8 mouse cellular contexts compared by ENCODE assay signal in the genomic region with DNA sequence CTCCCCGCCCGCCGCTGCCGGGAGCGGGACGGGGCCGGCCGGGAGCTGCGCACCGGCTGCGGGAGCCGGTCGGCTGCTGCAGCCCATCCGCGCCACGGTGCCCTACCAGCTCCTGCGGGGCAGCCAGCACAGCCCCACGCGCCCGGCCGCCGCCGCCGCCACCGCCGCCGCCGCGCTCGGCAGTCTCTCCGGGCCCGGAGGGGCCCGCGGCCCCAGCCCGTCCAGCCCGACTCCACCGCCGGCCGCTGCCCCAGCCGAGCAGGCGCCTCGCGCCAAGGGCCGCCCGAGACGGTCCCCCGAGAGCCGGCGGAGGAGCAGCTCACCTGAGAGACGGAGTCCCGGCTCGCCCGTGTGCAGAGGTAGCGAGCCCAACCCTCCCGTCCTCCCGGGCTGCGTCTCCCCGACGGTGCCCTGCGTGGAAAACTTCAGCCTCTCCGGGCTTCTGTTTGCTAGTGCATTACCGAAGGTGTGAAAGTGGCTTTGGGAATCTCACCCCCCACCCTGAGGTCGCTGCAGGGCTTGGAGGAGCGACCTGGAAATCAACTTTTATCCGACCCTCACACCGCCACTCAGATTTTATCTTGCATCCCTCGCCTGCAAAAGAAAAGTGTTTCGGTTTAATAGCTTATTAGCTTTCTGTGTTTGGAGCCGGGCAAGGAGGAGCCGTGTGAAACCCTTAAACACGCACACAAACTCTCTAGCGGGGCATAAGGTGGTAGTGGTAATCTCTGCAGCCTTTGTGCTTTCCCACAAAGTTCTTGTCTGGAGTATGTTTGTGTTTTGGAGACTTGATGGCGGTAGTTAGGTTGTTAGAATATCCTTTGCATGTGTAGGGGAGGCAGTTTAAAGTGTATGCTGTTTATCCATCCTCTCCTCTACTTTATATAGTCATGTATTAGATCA. TPM values are rescaled to one million over a fixed set of nuclear protein-coding genes. Genes with fewer than 3 reads are reported as not detected.
DNase-seq lines count a peak whose midpoint lies in the region; ATAC-seq and TF ChIP-seq lines count a peak whose summit lies in the region.

No protein-coding gene starts in this region.

- POLR2A ChIA-PET in Patski (lab: Charles Lee) = no interaction called here

- DNase-seq in A20 (ENCODE audit: low read depth, low spot score) = peak; percentile 63
- DNase-seq in Patski (ENCODE audit: low read depth, low spot score) = no peak
- peak; percentile 55 to 58 for DNase-seq in cerebellum, postnatal 36 days
- peak; percentile 10 to 38 for DNase-seq in gastrocnemius, postnatal 36 days
- peak; percentile 81 for DNase-seq in intestine, embryonic 14.5 days (ENCODE audit: low spot score)
- peak; percentile 34 for DNase-seq in liver, embryonic 13.5 days
- DNase-seq in thymus, postnatal 36 days = peak; percentile 63 to 72

- CTCF ChIA-PET in Patski (lab: Charles Lee) = interaction anchor here (1.1 to 1.8 kb wide), 2 partner anchors 22 to 232 kb away, joined by 3 to 5 read pairs; no protein-coding TSS in a partner anchor

- no peaks in the 10 kb centered on the region for H3K9me3 ChIP-seq in intestine, embryonic 14.5 days (ENCODE audit: control insufficient read depth, low read length)
- no peaks in the 10 kb centered on the region for H3K9me3 ChIP-seq in liver, embryonic 13.5 days (replicated peaks)
- H3K9me3 ChIP-seq in neural tube, embryonic 14.5 days (ENCODE audit: control insufficient read depth, low read length) = no peaks in the 10 kb centered on the region

- no peaks in the 10 kb centered on the region for H3K27me3 ChIP-seq in Patski
- H3K27me3 ChIP-seq in intestine, embryonic 14.5 days (replicated peaks; ENCODE audit: control insufficient read depth, insufficient read depth, low read length) = no peaks in the 10 kb centered on the region
- no peaks in the 10 kb centered on the region for H3K27me3 ChIP-seq in liver, embryonic 13.5 days
- H3K27me3 ChIP-seq in neural tube, embryonic 14.5 days (ENCODE audit: control insufficient read depth, insufficient read depth, low read length) = no peaks in the 10 kb centered on the region

- peak overlapping the region; percentile 70 for H3K4me3 ChIP-seq in intestine, embryonic 14.5 days (ENCODE audit: low read depth, low read length)
- H3K4me3 ChIP-seq in liver, embryonic 13.5 days (replicated peaks) = peak overlapping the region; percentile 93
- peak overlapping the region; percentile 93 for H3K4me3 ChIP-seq in neural tube, embryonic 14.5 days (ENCODE audit: low read depth, low read length)

- peak overlapping the region; percentile 98 for H3K27ac ChIP-seq in intestine, embryonic 14.5 days (ENCODE audit: low read depth)
- H3K27ac ChIP-seq in liver, embryonic 13.5 days = peak overlapping the region; percentile 96
- H3K27ac ChIP-seq in neural tube, embryonic 14.5 days (ENCODE audit: low read depth, low read length) = peak overlapping the region; percentile 100

- H3K36me3 ChIP-seq in intestine, embryonic 14.5 days (ENCODE audit: control insufficient read depth, insufficient read depth, low read length) = no peaks in the 10 kb centered on the region
- no peaks in the 10 kb centered on the region for H3K36me3 ChIP-seq in liver, embryonic 13.5 days
- H3K36me3 ChIP-seq in neural tube, embryonic 14.5 days (ENCODE audit: control insufficient read depth, insufficient read depth, low read length) = no peaks in the 10 kb centered on the region

- ATAC-seq in Patski = peak; percentile 22
- no peak; the same call in none of the 2 replicates for ATAC-seq in intestine, embryonic 14.5 days (replicated peaks; ENCODE audit: low FRiP score, low TSS enrichment, low read depth)
- peak; percentile 11 for ATAC-seq in liver, embryonic 13.5 days (ENCODE audit: low read depth)
- ATAC-seq in neural tube, embryonic 14.5 days (ENCODE audit: low read depth) = no peak; the same call in 1 of the 2 replicates

- in situ Hi-C loops in Patski (cut with MboI; ENCODE audit: low pct_unique_long_range_greater_than_20kb) = loop anchor here (10.0 to 25.0 kb wide), 3 partner anchors 225 to 648 kb away; no protein-coding TSS in a partner anchor

- 0 out of 2 replicates have a peak, but pooled peaks cover 3% of the 10 kb centered on the region for H3K4me1 ChIP-seq in intestine, embryonic 14.5 days (replicated peaks; ENCODE audit: control insufficient read depth, insufficient read depth, low read length)
- peaks cover 32% of the 10 kb centered on the region for H3K4me1 ChIP-seq in liver, embryonic 13.5 days (replicated peaks)
- H3K4me1 ChIP-seq in neural tube, embryonic 14.5 days (ENCODE audit: control insufficient read depth, insufficient read depth, low read length) = peaks cover 24% of the 10 kb centered on the region; the same call in 1 of the 2 replicates

- WGBS in intestine, embryonic 14.5 days = under 1% methylated on average over 68 of the region's 73 CpGs
- under 1% methylated on average over 73 of the region's 73 CpGs for WGBS in liver, embryonic 13.5 days (ENCODE audit: insufficient replicate concordance)
- whole genome bisulfite sequencing in neural tube, embryonic 14.5 days = under 1% methylated on average over 50 of the region's 73 CpGs

- TF ChIP-seq CTCF in Patski (IDR thresholded peaks at IDR 0.05) = no peak

- H3K4me2 ChIP-seq in intestine, embryonic 14.5 days (ENCODE audit: low read length) = peak overlapping the region; percentile 61
- H3K4me2 ChIP-seq in liver, embryonic 13.5 days = peak overlapping the region; percentile 99
- H3K4me2 ChIP-seq in neural tube, embryonic 14.5 days (ENCODE audit: low read depth, low read length) = peak overlapping the region; percentile 74

- intact Hi-C loops in gastrocnemius, postnatal 36 days (cut with DNase I) = loop anchor here (10.0 kb wide), 2 partner anchors 225 to 235 kb away; no protein-coding TSS in a partner anchor

- H3K9ac ChIP-seq in intestine, embryonic 14.5 days (ENCODE audit: low read length) = peak overlapping the region; percentile 93
- H3K9ac ChIP-seq in liver, embryonic 13.5 days = peak overlapping the region; percentile 95
- peak overlapping the region; percentile 94 for H3K9ac ChIP-seq in neural tube, embryonic 14.5 days (replicated peaks; ENCODE audit: low read depth, low read length)

RNA-seq across cellular contexts. Expression of a gene that starts 0.8 kb away (rescaled TPM):
- polyA plus RNA-seq in Patski (2021) = 2.2 TPM
- total RNA-seq in gastrocnemius, postnatal 36 days (2021) = 1 to 10 TPM; 5.2 to 7.4 TPM
- polyA plus RNA-seq in intestine, embryonic 14.5 days (2014; fragmentation: Nextera tagmentation; extraction: Ambion mirVana) = 8.0 and 8.5 TPM in 2 replicates
- 1.1 and 1.5 TPM in 2 replicates for polyA plus RNA-seq in liver, embryonic 13.5 days (2015; fragmentation: Nextera tagmentation; extraction: Ambion mirVana)
- 11.3 and 12.8 TPM in 2 replicates for polyA plus RNA-seq in neural tube, embryonic 14.5 days (2014; fragmentation: Nextera tagmentation; extraction: Ambion mirVana)

Comparison
In these comparisons a context has a peak if more than half of its experiments do, and no peak if none do; other contexts are left out.
1. ATAC-seq: peak in Patski (single experiment) and liver, embryonic 13.5 days (single experiment); none in intestine, embryonic 14.5 days (single experiment) and neural tube, embryonic 14.5 days (single experiment).
2. Peak in every context shown above with its lines, with median percentiles within 50 percentile points of each other: H3K27ac ChIP-seq, H3K4me2 ChIP-seq, H3K4me3 ChIP-seq and H3K9ac ChIP-seq.